Mouse (Mus musculus) monocyte, adult 59 days (primary cell): ENCODE data around the gene Olfr1383. TPM values are rescaled to one million over a fixed set of nuclear protein-coding genes. Genes with fewer than 3 reads are reported as not detected.

Source experiments
- total RNA-seq, 2 experiments: library from RNA; stranded (reverse); gene quantifications; one replicate each; pipeline ENCODE4 v1.2.4; 2023

Olfr1383 gene
- not detected for total RNA-seq

GRCm38 (mm10) chr11:49519348-49519747, at the start of gene Olfr1383:
TSS of gene Olfr1383 (plus strand) at chr11:49519648.

GRCm38 (mm10) chr11:49488770-49489169, 30.7 kb upstream of the Olfr1383 start, which contains the start of gene Olfr1385:
TSS of gene Olfr1385 (plus strand) at chr11:49489070.

GRCm38 (mm10) chr11:49527947-49528346, 8.5 kb downstream of the Olfr1383 start, which contains the start of gene Olfr1382:
TSS of gene Olfr1382 (plus strand) at chr11:49528247.

GRCm38 (mm10) chr11:49543149-49543548, 23.7 kb downstream of the Olfr1383 start, which contains the start of gene Olfr1381:
TSS of gene Olfr1381 (plus strand) at chr11:49543449.

GRCm38 (mm10) chr11:49556578-49556977, 37.1 kb downstream of the Olfr1383 start, which contains the start of gene Olfr1380:
TSS of gene Olfr1380 (plus strand) at chr11:49556878.

Other genes starting within 250 kb of the Olfr1383 start
- gene Olfr1393, start 241.3 kb upstream of the Olfr1383 start, total RNA-seq = under 1 TPM; 0.18 to 0.31 TPM
- gene Olfr1392, start 234.4 kb upstream of the Olfr1383 start, total RNA-seq = not detected
- not detected for gene Olfr10, start 214.9 kb upstream of the Olfr1383 start, total RNA-seq
- gene Olfr1391, start 196.9 kb upstream of the Olfr1383 start, total RNA-seq = not detected
- not detected for gene Olfr1390, start 184.5 kb upstream of the Olfr1383 start, total RNA-seq
- gene Olfr1389, start 96.6 kb upstream of the Olfr1383 start, total RNA-seq = not detected
- under 1 TPM; 0.15 to 0.42 TPM for gene Olfr1388, start 83.0 kb upstream of the Olfr1383 start, total RNA-seq
- gene Olfr1387, start 64.3 kb upstream of the Olfr1383 start, total RNA-seq = not detected
- gene Olfr1386, start 54.6 kb upstream of the Olfr1383 start, total RNA-seq = not detected
- not detected for gene Olfr1385, start 30.6 kb upstream of the Olfr1383 start, total RNA-seq
- gene Olfr1384, start 12.9 kb upstream of the Olfr1383 start, total RNA-seq = not detected
- gene Olfr1382, start 8.6 kb downstream of the Olfr1383 start, total RNA-seq = not detected
- gene Olfr1381, start 23.8 kb downstream of the Olfr1383 start, total RNA-seq = not detected
- not detected for gene Olfr1380, start 37.2 kb downstream of the Olfr1383 start, total RNA-seq
- gene Flt4, start 89.6 kb downstream of the Olfr1383 start, total RNA-seq = not detected
- gene Scgb3a1, start 144.0 kb downstream of the Olfr1383 start, total RNA-seq = not detected
- 10 to 100 TPM; 45.7 to 49.1 TPM for gene Cnot6, start 193.1 kb downstream of the Olfr1383 start, total RNA-seq